Mouse (Mus musculus): ENCODE data around the gene S100a5.

DNA sequence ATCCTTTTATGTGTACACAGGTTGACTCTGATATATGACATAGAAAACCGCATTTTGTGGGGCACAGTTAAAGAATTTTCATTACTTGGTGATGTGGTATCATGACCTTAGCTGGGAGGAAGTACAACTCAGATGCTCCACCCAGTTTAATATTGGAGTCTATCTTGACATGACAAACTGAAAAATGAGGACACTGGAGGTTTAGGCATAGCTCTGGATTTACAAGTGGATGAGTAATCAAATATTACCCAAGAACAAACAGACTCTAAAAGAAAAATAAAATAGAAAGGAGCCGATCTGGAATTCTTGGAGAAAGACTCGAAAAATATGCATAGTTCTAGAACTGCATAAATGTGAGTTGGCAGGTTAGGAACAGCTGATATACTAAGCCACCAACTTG lies 33.0 kb upstream of the S100a5 start:
- TF ChIP-seq POLR2A (IDR thresholded peaks at IDR 0.05; ENCODE audit: low read depth, low read length) (no peak), CTCF (IDR thresholded peaks at IDR 0.05; ENCODE audit: borderline replicate concordance, insufficient read depth, low read length) (no peak)
